ENCODE assay signal across 9 mouse cellular contexts in the genomic region with DNA sequence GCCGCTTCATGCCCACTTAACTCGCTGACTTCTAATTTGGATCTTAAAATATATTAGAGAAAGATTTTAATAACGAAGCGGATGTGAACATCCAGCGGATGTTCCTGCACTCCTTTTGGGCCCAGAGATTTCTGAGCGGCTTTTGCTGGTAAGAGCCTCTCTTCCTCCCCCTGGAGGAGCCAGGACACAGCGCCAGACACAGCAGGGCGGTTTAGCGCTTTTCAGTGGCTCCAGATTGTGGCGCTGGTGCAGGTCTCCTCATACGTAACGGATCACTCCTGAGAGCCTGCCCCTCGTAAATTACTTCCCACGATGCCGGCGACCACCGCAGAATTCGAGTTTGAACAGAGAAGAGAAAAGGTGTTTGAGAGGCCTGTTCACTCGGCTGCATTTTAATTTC. TPM values are rescaled to one million over a fixed set of nuclear protein-coding genes. Genes with fewer than 3 reads are reported as not detected.
A peak's percentile ranks its signal among the peaks of the same experiment; 100 is the strongest.
DNase-seq lines count a peak whose midpoint lies in the region; ATAC-seq and TF ChIP-seq lines count a peak whose summit lies in the region.
"Had no signal": no experiment of that assay in that cellular context is flagged by ENCODE, and none has a peak within 500 bp of the region (broad histone marks: within the 10 kb centered on the region; RNA-seq: fewer than 3 reads in every experiment).

No protein-coding gene starts in this region.

- H3K4me2 ChIP-seq in forebrain, embryonic 15.5 days (replicated peaks) = peak overlapping the region; percentile 41
- H3K4me2 ChIP-seq in hindbrain, embryonic 15.5 days = peak overlapping the region; percentile 53

- under 1% methylated on average over 19 of the region's 19 CpGs for WGBS in forebrain, embryonic 15.5 days
- WGBS in hindbrain, embryonic 15.5 days = under 1% methylated on average over 19 of the region's 19 CpGs

- H3K4me3 ChIP-seq in forebrain, embryonic 15.5 days = peak overlapping the region; percentile 20
- H3K4me3 ChIP-seq in hindbrain, embryonic 15.5 days = peak overlapping the region; percentile 23
- H3K4me3 ChIP-seq in left cerebral cortex, adult 2 months = peak overlapping the region; percentile 17

- intact Hi-C loops in left cerebral cortex, adult 2 months (cut with DNase I) = loop anchor here (5.0 kb wide), 2 partner anchors 54 to 459 kb away; no protein-coding TSS in a partner anchor

- peaks cover 23% of the 10 kb centered on the region for H3K4me1 ChIP-seq in forebrain, embryonic 15.5 days
- peaks cover 44% of the 10 kb centered on the region for H3K4me1 ChIP-seq in hindbrain, embryonic 15.5 days (replicated peaks)

- no peaks in the 10 kb centered on the region for H3K36me3 ChIP-seq in forebrain, embryonic 15.5 days
- no peaks in the 10 kb centered on the region for H3K36me3 ChIP-seq in hindbrain, embryonic 15.5 days

- no peak overlapping the region for H3K9ac ChIP-seq in forebrain, embryonic 15.5 days (replicated peaks)
- H3K9ac ChIP-seq in hindbrain, embryonic 15.5 days = peak overlapping the region; percentile 43

- peak; percentile 71; the same call in 1 of the 2 replicates for ATAC-seq in forebrain, embryonic 15.5 days (replicated peaks)
- peak; percentile 89 for ATAC-seq in hindbrain, embryonic 15.5 days (ENCODE audit: low FRiP score, low read depth)

- H3K9me3 ChIP-seq in forebrain, embryonic 15.5 days = no peaks in the 10 kb centered on the region
- no peaks in the 10 kb centered on the region for H3K9me3 ChIP-seq in hindbrain, embryonic 15.5 days

- peaks cover 37% of the 10 kb centered on the region for H3K27me3 ChIP-seq in forebrain, embryonic 15.5 days
- H3K27me3 ChIP-seq in hindbrain, embryonic 15.5 days = no peaks in the 10 kb centered on the region

- peak; percentile 61 for DNase-seq in Muller cell, postnatal 12 days (ENCODE audit: inconsistent ontology term)
- peak; percentile 81 to 86 for DNase-seq in cerebellum, adult 18-20 months
- DNase-seq in left cerebral cortex, adult 2 months (ENCODE audit: extremely low spot score in 1 of 2, low spot score in 2 of 2) = peak; percentile 50 to 60
- DNase-seq in lung, postnatal 25 days (ENCODE audit: low spot score) = peak; percentile 46
- peak; percentile 65 to 70 for DNase-seq in right cerebral cortex, postnatal 10 days (ENCODE audit: low spot score in 2 of 2)
- DNase-seq in T-cell, adult 2 months (ENCODE audit: low spot score) = no peak

- TF ChIP-seq CTCF in left cerebral cortex, adult 2 months (IDR thresholded peaks at IDR 0.05) = peak; percentile 67

- no peak overlapping the region for H3K27ac ChIP-seq in forebrain, embryonic 15.5 days (replicated peaks)
- H3K27ac ChIP-seq in hindbrain, embryonic 15.5 days (replicated peaks) = peak overlapping the region; percentile 78
- no peak overlapping the region for H3K27ac ChIP-seq in left cerebral cortex, adult 2 months
- H3K27ac ChIP-seq: macrophage had no signal

RNA-seq across cellular contexts. Expression of gene Snx11, which starts 41.5 kb away (rescaled TPM):
- 45.4 and 45.8 TPM in 2 replicates for polyA plus RNA-seq in forebrain, embryonic 15.5 days (2015; fragmentation: Nextera tagmentation; extraction: Ambion mirVana)
- polyA plus RNA-seq in hindbrain, embryonic 15.5 days (2015; fragmentation: Nextera tagmentation; extraction: Ambion mirVana) = 55.6 and 64.2 TPM in 2 replicates
- total RNA-seq in left cerebral cortex, adult 2 months (2021) = 10 to 100 TPM; 49.7 to 52.2 TPM

RNA-seq across cellular contexts. Expression of gene Cbx1, which starts 53.0 kb away (rescaled TPM):
- polyA plus RNA-seq in forebrain, embryonic 15.5 days (2015; fragmentation: Nextera tagmentation; extraction: Ambion mirVana) = 102 and 108 TPM in 2 replicates
- polyA plus RNA-seq in hindbrain, embryonic 15.5 days (2015; fragmentation: Nextera tagmentation; extraction: Ambion mirVana) = 66.0 and 78.0 TPM in 2 replicates
- total RNA-seq in left cerebral cortex, adult 2 months (2021) = 10 to 100 TPM; 45.5 to 46.5 TPM
